Mouse (Mus musculus) gonadal fat pad, adult 2 months (tissue): Measurements from ENCODE around the gene Brd9. TPM values are rescaled to one million over a fixed set of nuclear protein-coding genes. Genes with fewer than 3 reads are reported as not detected.

Experiments
- DNase-seq: peaks from one replicate; pipeline ENCODE4 v3.0.0-alpha.2; 2012; ENCODE audit warnings: low read depth
- polyA plus RNA-seq: library from polyadenylated mRNA; depleted of rRNA; stranded (reverse); fragments of >200 nt; gene quantifications from 2 replicates; pipeline ENCODE4 v1.2.3, GENCODE M21; 2012; rRNA removed

Brd9 gene
- 21.8 and 28.1 TPM in 2 replicates for polyA plus RNA-seq

GRCm38 (mm10) chr13:73937321-73938176 is at the start of gene Brd9, which contains the start of gene Trip13:
Brd9 (plus strand) TSS chr13:73937811.
Trip13 (minus strand) TSS chr13:73937784.
- peak; percentile 36 for DNase-seq

DNA sequence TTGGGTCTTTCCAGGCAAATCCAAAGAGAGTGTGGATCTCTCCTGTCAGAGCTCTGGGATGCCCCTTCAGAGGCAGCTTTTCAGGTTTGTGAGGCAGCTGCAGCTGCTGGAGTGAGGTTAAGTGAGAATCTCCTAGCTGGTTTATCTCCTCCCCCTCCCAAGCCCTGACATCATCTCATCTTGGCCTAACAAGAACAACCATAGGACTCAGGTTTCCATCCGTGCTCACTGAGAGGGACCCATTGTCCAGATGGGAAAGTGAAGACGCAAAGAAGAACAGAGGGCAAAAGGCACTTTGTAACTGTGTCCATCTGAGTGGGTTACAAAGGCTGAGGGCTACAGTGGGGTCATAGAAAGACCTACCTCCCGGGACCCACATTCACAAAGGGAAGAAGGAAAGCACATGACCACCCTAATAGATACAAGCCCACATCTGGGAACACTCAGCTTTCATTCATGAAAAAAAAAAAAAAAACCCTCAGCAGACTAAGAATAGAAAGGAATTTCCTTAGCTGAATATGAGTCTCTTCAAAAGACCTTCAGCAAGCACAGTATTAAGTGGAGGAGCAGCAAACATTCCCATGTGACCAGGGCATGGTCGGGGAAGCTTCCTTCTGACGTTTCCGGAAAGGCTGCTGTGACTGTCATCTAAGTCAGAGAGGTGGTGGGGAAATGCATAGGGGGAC is 45.0 kb upstream of the Brd9 start:
- DNase-seq = no peak

DNA sequence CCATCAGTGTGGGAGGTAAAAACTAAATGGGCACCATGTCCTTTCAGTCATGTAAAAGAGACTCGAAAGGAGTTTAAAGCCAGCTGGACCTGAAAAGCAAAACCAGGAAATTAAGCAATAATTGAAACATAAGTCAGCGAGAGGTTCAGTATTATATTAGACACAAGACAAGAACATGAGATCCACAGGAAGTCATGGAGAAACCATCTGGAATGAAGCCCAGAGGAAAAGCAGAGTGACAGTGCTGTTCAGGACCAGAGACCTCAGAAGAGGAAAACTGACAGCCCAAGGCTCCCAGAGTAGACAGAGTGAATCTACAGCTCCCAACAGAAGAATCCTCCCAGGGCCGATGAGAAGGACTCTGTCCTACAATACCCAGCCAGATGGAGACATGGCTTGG is 40.0 kb upstream of the Brd9 start:
- no peak for DNase-seq

- DNase-seq = no peak
These were observed 30.5 kb upstream of the Brd9 start for GRCm38 (mm10) chr13:73907136-73907535.

DNA sequence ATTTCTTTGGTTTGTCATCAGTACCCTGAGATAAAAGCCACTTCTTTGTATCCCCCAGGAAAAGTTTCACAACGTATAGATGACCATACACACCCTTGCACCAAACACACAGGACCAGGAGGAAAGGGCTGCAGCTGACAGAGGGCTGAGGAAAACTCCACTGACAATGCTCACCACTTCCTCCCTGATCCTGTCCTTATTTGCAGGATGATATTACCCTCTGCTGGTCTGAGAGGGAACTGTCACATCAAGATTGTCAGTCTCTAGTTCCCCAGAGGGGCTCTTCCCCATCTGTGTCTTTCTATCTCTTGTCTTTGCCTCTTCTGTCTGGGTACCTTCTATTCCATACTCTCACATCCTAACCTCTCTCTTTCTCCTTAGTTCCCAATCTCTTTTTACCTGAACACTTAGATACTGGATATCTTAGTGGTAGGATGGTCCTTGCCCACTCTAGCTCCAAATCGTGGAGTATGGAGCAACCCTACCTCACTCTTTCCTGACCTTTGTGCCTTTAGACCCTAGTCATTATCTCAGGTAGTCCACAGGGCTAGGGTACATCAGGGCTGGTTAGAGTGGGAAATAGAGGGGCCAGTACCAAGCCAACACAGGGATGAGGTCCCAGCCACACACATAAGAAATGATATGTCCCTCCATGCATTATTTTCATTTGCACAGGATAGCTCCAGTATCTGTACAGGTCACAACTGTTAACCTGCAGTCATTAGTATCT is 29.8 kb upstream of the Brd9 start:
- no peak for DNase-seq

GRCm38 (mm10) chr13:73913066-73913465 is 24.5 kb upstream of the Brd9 start:
- DNase-seq = no peak

GRCm38 (mm10) chr13:73932201-73932600 is 5.4 kb upstream of the Brd9 start:
- DNase-seq = no peak

DNA sequence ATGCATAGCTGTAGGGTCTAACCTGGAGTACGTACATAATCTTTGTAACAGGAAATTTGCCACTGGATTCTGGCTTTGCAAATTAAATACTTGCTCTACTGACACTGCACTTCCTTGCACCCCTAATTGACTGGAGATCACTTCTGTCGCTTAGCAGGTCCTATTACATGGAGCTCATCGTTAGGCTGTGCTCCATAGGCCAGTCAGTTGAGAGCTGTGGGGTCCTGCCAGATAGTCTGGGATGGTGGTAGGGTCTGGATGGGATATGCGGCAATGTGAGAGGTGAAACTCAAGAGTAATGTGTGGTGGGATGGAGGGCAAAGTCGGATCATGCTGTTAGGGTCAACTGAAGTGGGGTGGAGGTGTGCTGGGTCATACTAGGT is 682 bp upstream of the Brd9 start:
- DNase-seq = no peak

DNA sequence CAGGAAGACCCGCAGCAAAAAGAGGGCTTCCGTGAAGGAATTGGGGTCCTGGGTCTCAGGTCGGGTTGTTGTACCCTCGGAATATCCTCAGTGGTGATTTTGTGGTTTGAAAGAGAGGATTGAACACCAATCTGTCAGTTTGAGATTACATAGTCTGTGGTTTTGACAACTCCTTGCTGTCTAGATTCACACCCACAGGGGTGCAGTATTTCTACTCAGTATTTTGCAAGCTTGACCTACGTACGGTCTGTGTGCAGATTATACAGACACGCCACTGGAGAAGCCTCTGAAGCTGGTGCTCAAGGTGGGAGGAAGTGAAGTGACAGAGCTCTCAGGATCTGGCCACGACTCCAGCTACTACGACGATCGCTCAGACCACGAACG is 558 bp downstream of the Brd9 start:
- no peak for DNase-seq

GRCm38 (mm10) chr13:73939101-73939500 is 1.5 kb downstream of the Brd9 start:
- no peak for DNase-seq

- DNase-seq = no peak
These were observed 7.0 kb downstream of the Brd9 start for GRCm38 (mm10) chr13:73944606-73945005.

- no peak for DNase-seq
These were observed 16.0 kb downstream of the Brd9 start for GRCm38 (mm10) chr13:73953551-73954130.

DNA sequence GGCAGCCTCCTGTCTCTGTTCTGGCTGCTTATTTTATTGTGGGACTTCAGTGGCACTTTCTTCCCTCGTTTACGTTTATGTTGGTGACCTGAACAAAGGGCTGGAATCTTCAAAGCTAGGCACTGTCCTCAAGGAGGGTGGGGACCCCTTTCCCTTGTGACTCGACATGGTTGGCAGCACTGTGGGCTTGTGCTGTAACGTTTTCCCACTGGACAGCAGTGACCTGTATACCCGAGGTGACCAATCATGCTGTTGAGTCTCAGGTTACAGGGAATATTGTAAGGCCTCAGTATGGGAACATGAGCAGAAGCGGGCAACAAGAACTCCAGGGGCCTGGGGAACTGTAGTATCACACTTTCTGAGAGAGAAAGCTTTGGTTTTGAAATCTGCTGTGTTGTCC is 17.1 kb downstream of the Brd9 start:
- no peak for DNase-seq

DNA sequence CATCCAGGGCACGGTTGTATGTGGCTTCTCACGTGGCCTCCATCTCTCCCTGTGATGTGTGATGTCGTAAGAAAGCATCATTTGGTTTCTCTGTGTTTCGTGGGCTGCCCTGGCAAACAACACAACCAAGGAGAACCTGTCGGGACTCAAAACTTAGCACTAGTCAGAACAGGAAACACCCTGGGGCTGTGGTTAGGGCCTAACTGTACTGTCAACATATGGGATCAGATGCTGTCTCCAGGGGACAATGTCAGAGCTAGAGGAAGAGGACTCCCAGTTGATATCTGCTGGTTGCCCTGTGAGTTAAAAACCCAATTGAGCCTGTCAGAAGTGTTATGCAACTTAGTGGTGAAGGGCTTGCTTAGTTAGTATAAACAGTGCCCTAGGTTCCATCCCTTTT is 17.9 kb downstream of the Brd9 start:
- no peak for DNase-seq

DNA sequence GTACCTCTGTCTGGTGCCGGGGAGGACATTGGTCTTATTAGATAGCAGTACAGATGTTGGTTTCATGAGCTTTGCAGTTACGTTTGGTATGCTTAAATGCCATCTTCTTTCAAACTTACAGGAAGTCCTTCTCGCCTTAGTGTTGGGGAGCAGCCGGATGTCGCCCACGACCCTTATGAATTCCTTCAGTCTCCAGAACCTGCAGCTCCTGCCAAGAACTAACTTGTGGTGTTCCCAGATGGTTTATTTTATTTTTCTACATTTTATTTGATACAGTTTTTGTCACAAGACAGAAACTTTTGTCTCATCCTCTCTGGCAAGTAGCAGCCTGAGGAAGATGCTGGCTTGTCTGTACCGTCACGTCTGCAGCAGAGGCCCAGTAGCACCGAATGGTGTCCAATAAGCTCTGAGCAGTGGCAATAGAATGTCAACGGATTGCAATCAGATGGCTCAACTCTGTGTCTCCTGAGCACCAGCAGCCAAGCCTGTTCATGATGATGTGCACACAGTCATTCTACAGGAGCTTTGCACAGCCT is 22.6 kb downstream of the Brd9 start:
- DNase-seq = no peak

DNA sequence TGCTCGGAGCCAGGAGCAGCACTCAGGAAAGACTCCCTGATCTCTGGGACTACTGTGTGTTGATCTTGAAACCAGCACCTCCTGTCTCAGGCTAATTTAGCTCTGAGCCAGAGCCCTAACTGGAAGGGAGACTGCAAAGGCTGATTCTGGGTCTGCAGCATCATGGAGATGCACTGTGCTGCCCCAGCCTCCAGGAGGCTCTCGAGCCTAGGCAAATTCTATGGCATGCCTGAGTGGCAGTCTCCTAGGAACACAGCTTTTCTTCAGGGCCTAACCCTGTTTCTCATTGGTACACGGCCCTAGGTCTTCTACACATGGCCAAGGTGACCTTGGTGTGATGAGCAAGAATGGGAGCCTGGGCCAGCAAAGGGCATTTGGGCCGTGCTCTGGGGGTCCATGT is 23.6 kb downstream of the Brd9 start:
- no peak for DNase-seq

DNA sequence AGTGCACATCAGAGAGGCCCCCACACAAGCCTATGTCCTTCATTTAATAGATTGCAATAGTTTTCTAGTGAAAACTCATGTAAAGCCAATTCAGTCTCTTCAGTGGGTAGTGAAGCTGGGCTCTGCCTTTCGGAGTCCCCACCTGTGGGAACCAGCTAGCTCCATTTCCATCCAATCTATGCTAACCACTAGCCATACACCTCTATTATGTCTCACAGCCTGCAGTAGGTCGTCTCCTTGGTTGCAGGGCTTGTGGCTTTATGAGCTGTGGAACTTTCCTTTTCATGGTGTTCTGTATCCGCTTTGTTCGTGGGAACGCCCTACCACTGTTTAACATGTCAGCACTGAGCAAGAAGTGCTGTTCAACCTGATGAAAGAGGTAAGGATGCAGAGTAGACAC is 25.9 kb downstream of the Brd9 start, which contains the start of gene Zdhhc11:
Zdhhc11 (plus strand) TSS at position 301 of the 400 bp plus-strand sequence.
- no peak for DNase-seq

GRCm38 (mm10) chr13:73970545-73971448 is 33.2 kb downstream of the Brd9 start:
- DNase-seq = no peak

DNA sequence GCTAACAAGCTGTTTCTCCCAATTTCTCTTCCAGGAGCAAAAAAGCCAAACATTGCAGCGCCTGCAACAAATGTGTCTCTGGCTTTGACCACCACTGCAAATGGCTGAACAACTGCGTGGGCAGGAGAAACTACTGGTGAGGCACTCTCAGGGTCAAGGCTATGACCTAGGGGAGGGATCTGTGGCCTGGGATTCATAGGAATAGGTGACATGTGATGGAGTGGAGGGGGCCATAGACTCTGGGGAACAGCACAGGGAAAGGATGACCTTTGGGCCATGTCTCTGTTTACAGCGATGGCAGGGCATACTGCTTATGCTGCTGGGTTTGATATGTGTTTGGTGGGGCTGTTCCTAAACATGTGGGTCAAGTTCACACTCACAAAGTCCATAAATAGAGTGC is 36.9 kb downstream of the Brd9 start:
- DNase-seq = no peak

GRCm38 (mm10) chr13:73976935-73977334 is 39.3 kb downstream of the Brd9 start:
- no peak for DNase-seq

DNA sequence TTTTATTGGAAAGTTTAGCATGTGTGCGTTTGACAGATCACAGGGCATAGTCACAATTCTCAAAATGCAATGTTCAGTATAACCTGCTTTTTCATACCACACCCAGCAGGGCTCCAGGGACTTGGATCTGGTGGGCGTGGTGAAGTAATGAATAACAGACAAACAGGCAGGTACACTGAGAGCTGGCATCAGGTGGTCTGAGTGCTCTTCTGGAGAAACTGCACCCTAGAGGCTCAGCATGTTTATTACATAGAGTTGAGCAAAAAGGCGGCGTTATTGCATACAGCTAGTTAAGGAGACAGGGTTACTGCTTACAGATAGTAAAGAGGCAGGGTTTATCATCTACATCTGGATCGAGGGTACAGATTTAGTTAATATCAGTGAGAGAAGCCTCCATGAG is 52.7 kb downstream of the Brd9 start:
- DNase-seq = no peak
